Mouse (Mus musculus) regulatory T cell (primary cell): ENCODE data around the gene Fam184b.

ENCODE experiments used
- in situ Hi-C: fragments of 300-600 bp; cut with MboI, MseI; formaldehyde crosslinking; loops from one replicate; pipeline ENCODE4 v1.15.1; 2025; ENCODE audit warnings: high pct_unique_total_duplicates

Fam184b gene

GRCm38 (mm10) chr5:45515151-45515743 is 124.2 kb downstream of the Fam184b start:
- in situ Hi-C loops = no loop called here

DNA sequence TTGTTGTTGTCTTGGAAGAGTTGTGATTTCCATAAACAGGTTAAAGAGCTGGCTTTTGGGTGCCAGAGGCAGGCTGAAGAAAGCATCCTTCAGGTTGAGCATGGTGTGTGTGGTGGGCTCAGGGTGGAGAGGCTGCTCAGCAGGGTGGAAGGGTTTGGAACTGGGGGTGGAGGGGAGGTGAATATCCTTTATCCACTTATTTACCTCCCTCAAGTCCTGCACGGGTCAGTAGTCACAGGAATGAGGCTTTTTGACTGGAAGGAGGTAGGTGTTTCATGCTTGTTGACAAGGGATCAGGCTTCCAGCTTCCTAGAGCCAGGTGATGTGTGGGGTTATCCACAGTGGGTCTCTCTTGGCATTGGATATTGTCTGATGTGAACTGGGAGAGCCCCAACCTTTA is 124.8 kb downstream of the Fam184b start:
- in situ Hi-C loops = no loop called here

- in situ Hi-C loops = no loop called here
Observed at GRCm38 (mm10) chr5:45513511-45513910, 125.9 kb downstream of the Fam184b start.

DNA sequence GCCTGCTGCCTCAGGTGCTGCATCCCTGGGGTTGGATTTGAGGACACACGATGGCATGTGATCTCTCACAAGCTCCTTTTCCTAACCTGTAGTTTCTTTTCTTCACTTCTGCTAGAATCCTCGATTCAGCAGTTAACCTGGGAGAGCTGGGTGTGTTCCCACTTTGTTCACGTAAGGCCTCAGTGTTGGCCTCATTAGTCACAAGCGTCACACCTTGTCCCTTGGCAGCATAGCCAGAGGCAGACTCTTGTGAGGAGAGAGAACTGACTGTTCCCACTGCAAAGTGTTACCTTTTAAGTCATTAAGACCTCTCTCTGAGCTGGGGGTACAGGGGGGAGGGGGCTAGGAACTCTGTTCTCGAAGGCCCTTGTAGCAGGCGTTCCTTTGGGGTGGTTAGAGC is 126.5 kb downstream of the Fam184b start:
- in situ Hi-C loops = no loop called here

- in situ Hi-C loops = no loop called here
Observed at GRCm38 (mm10) chr5:45510071-45510470, 129.3 kb downstream of the Fam184b start.

DNA sequence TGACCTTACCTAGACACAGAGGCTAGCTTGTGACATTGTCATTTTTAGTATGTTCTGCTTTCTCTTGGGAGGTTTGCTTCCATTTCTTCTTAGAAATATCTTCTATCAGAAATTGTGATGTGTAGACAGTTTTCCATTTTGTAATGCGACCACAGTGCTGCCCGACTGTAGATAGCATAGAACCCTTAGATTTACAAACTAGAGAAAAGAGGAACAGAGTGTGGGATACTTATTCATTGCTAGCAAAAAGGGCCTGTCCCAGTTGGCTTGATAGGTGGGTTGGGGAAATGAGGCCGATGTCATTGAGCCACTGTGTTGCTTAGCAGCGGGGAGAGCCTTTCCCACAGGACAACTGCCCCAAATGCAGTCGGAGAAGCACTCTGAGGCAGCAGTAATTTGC is 141.8 kb downstream of the Fam184b start:
- in situ Hi-C loops = no loop called here

DNA sequence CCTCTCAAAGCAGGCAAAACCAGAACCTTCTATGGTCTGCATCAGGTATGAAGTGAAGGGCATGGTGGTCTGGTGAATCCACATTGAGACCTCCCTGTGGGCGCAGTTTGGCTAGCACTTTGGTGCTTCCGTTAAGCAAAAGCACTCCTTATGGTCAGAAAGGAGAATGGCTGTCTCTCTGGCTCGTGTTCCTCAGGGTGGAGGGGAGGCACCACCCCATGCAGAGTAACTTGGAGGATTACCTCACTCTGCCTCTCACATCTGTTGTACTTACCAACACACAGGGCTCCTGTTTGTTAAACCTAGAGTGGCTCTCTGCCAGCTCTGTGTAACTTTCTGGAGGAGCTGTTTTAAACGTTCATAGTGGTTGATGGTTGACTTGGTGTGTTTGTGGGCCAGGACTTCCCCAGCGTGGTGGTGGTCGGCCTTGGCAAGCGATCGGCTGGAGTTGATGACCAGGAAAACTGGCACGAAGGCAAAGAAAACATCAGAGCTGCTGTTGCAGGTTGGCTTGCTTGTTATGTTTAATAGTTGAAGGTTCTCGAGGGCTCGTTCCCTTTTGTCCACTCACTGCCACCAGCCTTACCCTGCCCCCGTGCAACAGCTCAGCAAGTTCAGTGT is 142.4 kb downstream of the Fam184b start:
- in situ Hi-C loops = no loop called here

- in situ Hi-C loops = no loop called here
Observed at GRCm38 (mm10) chr5:45496479-45496878, 142.9 kb downstream of the Fam184b start.

- in situ Hi-C loops = no loop called here
Observed at GRCm38 (mm10) chr5:45496042-45496441, 143.4 kb downstream of the Fam184b start.

GRCm38 (mm10) chr5:45495429-45495975 is 143.9 kb downstream of the Fam184b start:
- in situ Hi-C loops = no loop called here

DNA sequence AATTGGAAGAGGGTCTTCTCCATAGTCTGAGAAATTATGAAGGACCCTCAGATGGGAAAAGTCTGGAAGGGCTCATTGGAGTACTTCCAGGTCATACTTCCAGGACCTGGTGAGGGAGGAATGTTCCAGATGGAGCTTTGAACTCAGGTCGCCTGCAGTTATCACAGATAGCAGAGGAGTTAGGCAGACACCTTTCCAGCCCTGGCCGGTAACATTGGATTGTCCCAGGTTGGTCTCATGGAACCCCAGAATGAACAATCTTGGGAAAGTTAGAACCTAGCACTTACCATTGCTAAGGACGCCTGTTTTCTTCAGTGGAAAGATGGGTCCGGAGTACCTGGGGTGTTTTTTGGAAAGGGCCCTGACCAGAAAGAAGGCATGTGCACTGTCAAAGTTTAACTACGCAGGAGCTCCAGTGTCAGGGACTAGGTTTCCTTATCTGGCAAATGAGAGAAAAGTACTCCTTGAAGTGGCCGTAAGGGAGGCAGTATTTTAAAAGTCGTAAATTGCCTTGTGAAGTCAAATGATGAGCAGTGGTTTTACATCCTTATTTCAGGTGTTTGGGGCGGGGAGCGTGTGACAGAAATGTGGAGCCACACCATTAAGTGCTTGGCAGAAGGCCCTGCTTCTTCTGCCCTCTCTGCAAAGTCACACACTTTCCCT is 145.2 kb downstream of the Fam184b start:
- in situ Hi-C loops = loop anchor here (5.0 kb wide), 2 partner anchors 42 to 173 kb away; partner anchors contain the start of genes Clrn2, Ncapg and Qdpr

DNA sequence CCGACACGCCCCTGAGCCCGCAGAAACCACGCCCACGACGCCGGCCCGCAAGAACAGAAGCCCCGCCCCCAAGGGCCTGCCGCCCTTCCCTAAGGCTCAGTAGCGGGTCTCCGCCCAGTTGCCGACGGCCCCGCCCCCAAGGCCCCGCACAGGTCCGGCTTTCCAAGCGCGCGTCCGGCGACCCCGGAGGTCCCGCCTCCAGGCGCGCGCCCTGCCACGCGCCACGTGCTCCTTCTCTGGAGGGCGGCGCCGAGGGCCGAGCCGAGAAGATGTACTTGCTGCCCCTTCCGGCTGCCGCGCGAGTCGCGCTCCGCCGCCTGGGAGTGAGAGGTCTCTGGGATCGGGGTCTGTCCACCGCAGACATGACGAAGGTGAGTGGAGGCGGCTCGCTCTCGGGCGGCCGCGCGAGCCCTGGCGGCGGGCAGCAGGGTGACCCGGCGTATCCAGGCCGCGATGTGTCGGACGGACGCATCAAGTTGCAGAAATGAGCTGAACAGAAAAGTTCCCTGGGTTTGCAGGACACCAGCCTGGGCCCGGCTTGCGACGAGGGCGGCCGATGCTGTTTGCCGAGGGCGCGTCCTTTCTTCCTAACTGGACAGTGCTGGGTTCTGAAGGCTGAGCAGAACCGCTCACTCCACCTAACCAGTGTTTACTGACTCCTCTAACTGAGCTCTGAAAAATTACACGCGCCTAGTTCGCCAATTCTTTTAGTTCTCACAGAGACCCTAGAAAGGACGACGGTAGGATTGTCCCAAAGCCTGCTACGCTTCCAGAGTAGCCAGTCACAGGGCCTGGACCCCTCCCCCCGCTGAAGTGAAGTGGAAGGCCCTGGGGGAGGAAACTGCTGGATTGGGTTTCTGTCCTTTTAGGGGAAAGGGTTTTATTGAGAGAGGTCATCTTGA is 146.0 kb downstream of the Fam184b start, which contains the start of gene Lap3:
Lap3 (plus strand) TSS at position 184 of the 902 bp plus-strand sequence.
- in situ Hi-C loops = loop anchor here (5.0 kb wide), 2 partner anchors 41 to 174 kb away; partner anchors contain the start of genes Clrn2, Ncapg and Qdpr

DNA sequence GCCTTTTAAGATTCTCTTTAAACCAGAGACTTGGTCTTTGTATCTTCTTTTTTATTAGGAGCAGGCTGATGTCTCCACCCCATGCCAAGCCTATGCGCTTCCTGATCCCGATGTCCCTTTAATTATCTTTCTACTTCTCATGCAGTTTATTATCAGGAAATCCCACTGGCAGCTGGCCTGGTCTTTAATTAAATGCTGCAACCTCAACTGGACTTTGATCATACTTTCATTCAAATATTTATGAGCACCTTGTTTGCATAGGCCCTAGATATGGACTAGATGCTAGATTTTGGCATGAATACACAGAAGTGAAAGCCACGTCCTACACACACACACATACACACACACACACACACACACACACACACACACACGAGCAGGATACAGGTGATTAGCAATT is 147.6 kb downstream of the Fam184b start:
- in situ Hi-C loops = loop anchor here (5.0 kb wide), 2 partner anchors 39 to 176 kb away; partner anchors contain the start of genes Clrn2, Ncapg and Qdpr

GRCm38 (mm10) chr5:45483654-45484053 is 155.8 kb downstream of the Fam184b start:
- in situ Hi-C loops = no loop called here

- in situ Hi-C loops = no loop called here
Observed at GRCm38 (mm10) chr5:45482607-45483006, 156.8 kb downstream of the Fam184b start.

GRCm38 (mm10) chr5:45481125-45481524 is 158.3 kb downstream of the Fam184b start:
- in situ Hi-C loops = no loop called here

- in situ Hi-C loops = no loop called here
Observed at GRCm38 (mm10) chr5:45480066-45480465, 159.3 kb downstream of the Fam184b start.
